Mouse (Mus musculus): ENCODE results near the gene Obox8. TPM values are rescaled to one million over a fixed set of nuclear protein-coding genes. Genes with fewer than 3 reads are reported as not detected.

Obox8 gene
- not detected in 2 replicates for total RNA-seq (2015; ENCODE audit: low replicate concordance)
- total RNA-seq (2017; ENCODE audit: low replicate concordance), result not detected in 2 replicates

DNA sequence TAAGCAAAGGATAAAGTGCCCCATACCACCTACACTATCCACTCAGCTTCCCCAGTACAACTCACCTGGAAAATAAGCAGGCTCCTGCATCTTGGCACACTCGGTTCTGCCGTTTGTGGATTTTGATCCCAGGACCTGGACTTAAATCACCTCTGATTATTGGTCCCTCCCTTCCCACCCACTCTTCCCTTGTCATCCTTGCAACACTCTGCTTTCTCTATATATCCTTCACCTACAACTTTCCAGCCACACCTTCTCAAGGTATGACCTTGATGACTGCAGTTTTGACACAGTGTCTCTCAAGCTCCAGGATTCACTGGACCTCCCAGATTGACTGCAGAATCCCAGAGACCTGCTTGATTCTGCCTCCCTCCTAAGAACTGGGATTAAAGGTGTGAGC, at the start of gene Obox8:
Gene Obox8 (minus strand): TSS at position 101 of the 400 bp plus-strand sequence.
- no peak for ATAC-seq (replicated peaks; ENCODE audit: low FRiP score, poor library complexity, severe bottlenecking)

DNA sequence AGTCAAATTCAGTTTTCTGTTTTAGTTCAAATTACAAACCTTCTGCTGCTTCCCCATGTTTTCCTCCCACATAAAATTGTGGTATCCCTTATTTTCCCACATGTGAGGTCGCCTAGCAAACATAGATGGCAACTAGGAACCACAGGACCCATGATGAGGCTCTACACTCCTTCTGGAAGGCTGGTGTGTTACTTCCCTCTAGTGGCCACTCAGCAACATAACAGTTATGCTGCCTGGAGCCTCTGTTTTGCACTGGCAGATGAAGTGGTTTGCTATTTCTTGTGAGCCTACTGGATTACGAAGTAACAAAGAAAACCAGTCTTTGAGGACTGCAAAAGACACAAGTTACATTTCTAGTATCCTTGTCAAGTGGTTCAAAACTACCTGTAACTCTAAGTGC, 16.1 kb downstream of the Obox8 start:
- ATAC-seq (replicated peaks; ENCODE audit: low FRiP score, poor library complexity, severe bottlenecking), result no peak

DNA sequence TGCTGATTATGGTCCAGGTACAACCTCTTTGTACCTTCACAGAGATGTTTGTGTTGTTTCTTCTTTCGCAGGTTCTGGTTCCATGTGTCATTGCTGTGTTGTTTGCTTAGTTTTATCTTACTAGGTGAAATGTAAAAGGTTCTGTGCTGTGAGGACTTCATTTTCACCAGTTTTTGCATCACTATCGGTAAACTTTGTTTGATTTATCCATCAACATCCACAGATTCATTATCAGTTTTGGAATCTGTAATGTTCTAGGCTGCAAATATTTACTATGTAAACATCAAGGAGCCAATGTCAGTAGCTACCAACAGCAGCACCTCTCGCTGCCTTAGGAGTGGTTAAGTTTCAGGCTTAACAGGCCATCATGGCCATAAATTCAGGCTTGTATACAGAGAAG, 24.7 kb downstream of the Obox8 start:
- ATAC-seq (replicated peaks; ENCODE audit: low FRiP score, poor library complexity, severe bottlenecking), result no peak

DNA sequence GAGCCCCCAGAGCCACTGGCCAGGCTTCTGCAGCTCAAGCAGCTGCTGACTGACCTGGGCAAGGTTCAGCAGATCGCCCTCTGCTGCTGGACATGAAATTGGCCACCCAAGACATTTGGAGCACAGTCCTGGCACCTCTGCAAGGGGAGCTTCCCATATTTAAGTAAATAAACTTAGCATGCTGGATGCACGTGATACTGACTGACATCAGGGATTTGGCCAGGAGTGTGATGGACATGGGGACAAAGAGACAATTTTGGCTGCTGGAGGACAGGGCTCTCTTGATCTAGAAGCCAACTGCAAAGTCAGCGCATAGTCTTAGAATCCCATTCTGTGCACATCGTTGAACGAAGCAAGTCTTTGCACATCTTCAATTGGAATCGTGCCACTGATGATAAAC, 25.8 kb downstream of the Obox8 start:
- no peak for ATAC-seq (replicated peaks; ENCODE audit: low FRiP score, poor library complexity, severe bottlenecking)

Other genes starting within 250 kb of the Obox8 start
- gene Sult2a3, start 210.5 kb downstream of the Obox8 start, total RNA-seq (2015; ENCODE audit: low replicate concordance), result not detected in 2 replicates
- not detected in 2 replicates for gene Sult2a3, start 210.5 kb downstream of the Obox8 start, total RNA-seq (2017; ENCODE audit: low replicate concordance)
- not detected in 2 replicates for gene Sult2a6, start 78.7 kb downstream of the Obox8 start, total RNA-seq (2015; ENCODE audit: low replicate concordance)
- not detected in 2 replicates for gene Sult2a6, start 78.7 kb downstream of the Obox8 start, total RNA-seq (2017; ENCODE audit: low replicate concordance)
- not detected in 2 replicates for gene Sult2a8, start 113.2 kb upstream of the Obox8 start, total RNA-seq (2015; ENCODE audit: low replicate concordance)
- gene Sult2a8, start 113.2 kb upstream of the Obox8 start, total RNA-seq (2017; ENCODE audit: low replicate concordance), result not detected in 2 replicates
- not detected in 2 replicates for gene Sult2a7, start 160.7 kb upstream of the Obox8 start, total RNA-seq (2015; ENCODE audit: low replicate concordance)
- not detected in 2 replicates for gene Sult2a7, start 160.7 kb upstream of the Obox8 start, total RNA-seq (2017; ENCODE audit: low replicate concordance)
- gene Vmn1r90, start 229.9 kb upstream of the Obox8 start, total RNA-seq (2015; ENCODE audit: low replicate concordance), result not detected in 2 replicates
- not detected in 2 replicates for gene Vmn1r90, start 229.9 kb upstream of the Obox8 start, total RNA-seq (2017; ENCODE audit: low replicate concordance)

All from erythroblast, adult 5-6 weeks (primary cell).